Mouse (Mus musculus): ENCODE data around the gene Olfr1305. TPM values are rescaled to one million over a fixed set of nuclear protein-coding genes. Genes with fewer than 3 reads are reported as not detected.

Olfr1305 gene
- not detected in 2 replicates for polyA plus RNA-seq (2012; rRNA removed)

DNA sequence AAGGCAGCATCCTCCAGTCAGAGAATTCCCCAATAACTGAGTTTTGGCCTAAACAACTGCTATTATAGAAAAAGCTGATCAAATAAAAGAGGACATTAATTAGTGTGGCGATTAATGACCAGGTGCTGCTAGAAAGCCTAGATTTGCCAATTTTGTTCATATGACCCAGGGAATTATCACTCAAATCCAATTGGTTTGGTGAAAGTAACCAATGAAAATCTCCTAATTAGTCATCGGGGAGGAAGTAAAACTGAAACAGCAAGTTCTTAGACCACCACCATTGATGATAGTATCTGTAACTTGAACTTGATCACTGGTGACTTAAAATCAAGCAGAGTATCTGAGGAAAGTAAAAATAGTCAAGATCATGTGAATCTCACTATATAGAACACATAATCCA is at the start of gene Olfr1305:
Gene Olfr1305 (minus strand): TSS at position 101 of the 400 bp plus-strand sequence.
- TF ChIP-seq CTCF (IDR thresholded peaks at IDR 0.05; ENCODE audit: insufficient read depth, low read length) (no peak), POLR2A (IDR thresholded peaks at IDR 0.05; ENCODE audit: borderline replicate concordance, extremely low read depth, low read depth, low read length) (no peak)
- Histone ChIP-seq H3K4me1 (ENCODE audit: control insufficient read depth, insufficient read depth, low read length) (no peaks in the 10 kb centered on the region), H3K4me3 (replicated peaks; ENCODE audit: extremely low read depth, low read depth, low read length) (no peak within 1 kb of the TSS)
- WGBS, result 86% methylated on average over 2 of the region's 2 CpGs
- no peak for DNase-seq

DNA sequence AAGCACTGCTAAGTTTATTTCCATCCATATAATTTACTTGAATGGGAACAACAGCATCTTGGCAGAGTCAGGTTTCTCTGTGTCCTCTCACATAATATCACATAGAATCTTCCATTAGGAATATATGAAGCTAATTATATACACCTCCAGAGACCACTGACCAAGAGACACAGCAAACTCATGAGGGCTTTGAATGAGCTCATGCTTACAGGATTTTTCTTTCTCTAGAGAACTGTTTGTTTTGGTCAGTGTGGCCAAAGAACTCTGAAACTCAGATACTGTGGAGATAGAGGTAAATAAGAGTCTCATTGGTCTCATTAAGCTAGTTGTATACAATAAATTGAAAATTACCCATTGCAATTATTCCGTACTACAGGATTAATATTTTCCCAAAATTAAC is 39.2 kb upstream of the Olfr1305 start, which contains the start of gene Olfr1306:
Gene Olfr1306 (minus strand): TSS at position 101 of the 400 bp plus-strand sequence.
- TF ChIP-seq CTCF (IDR thresholded peaks at IDR 0.05; ENCODE audit: insufficient read depth, low read length) (no peak), POLR2A (IDR thresholded peaks at IDR 0.05; ENCODE audit: borderline replicate concordance, extremely low read depth, low read depth, low read length) (no peak)
- 83% methylated on average over 1 of the region's 1 CpGs for WGBS
- DNase-seq, result no peak
- Histone ChIP-seq H3K4me1 (ENCODE audit: control insufficient read depth, insufficient read depth, low read length) (no peaks in the 10 kb centered on the region), H3K4me3 (replicated peaks; ENCODE audit: extremely low read depth, low read depth, low read length) (no peak within 1 kb of the TSS)

DNA sequence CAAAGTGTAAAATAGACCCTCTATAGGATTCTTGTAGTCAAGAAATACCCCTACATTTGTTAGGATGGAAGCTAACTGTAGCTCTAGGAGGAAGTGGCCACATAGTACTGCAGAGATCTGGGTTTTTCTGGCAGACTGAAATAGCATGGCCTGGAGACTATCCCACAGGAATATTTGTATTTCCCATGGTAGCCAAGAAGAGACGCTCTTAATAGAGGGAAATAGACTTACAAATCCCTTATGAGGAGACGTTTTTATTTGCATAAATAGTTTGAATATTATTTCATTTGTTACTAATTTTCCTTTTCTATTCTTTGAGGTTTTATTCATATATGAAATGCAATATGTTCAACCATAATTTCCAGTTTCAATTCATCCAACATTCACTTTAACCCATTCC is 56.7 kb downstream of the Olfr1305 start, which contains the start of gene Olfr1303:
Gene Olfr1303 (minus strand): TSS at position 101 of the 400 bp plus-strand sequence.
- no peak for TF ChIP-seq CTCF (IDR thresholded peaks at IDR 0.05; ENCODE audit: insufficient read depth, low read length)
- TF ChIP-seq POLR2A (IDR thresholded peaks at IDR 0.05; ENCODE audit: borderline replicate concordance, extremely low read depth, low read depth, low read length), result no peak
- no peak for DNase-seq
- Histone ChIP-seq H3K4me1 (ENCODE audit: control insufficient read depth, insufficient read depth, low read length) (no peaks in the 10 kb centered on the region), H3K4me3 (replicated peaks; ENCODE audit: extremely low read depth, low read depth, low read length) (no peak within 1 kb of the TSS)
- WGBS, result 72% methylated on average over 2 of the region's 2 CpGs

Other genes starting within 250 kb of the Olfr1305 start
- gene Olfr1298, start 227.9 kb downstream of the Olfr1305 start, polyA plus RNA-seq (2012; rRNA removed), result not detected in 2 replicates
- not detected in 2 replicates for gene Olfr1299, start 215.7 kb downstream of the Olfr1305 start, polyA plus RNA-seq (2012; rRNA removed)
- gene Olfr1301, start 126.1 kb downstream of the Olfr1305 start, polyA plus RNA-seq (2012; rRNA removed), result not detected in 2 replicates
- not detected in 2 replicates for gene Olfr1302, start 99.7 kb downstream of the Olfr1305 start, polyA plus RNA-seq (2012; rRNA removed)
- gene Olfr1303, start 56.8 kb downstream of the Olfr1305 start, polyA plus RNA-seq (2012; rRNA removed), result not detected in 2 replicates
- gene Olfr1306, start 39.1 kb upstream of the Olfr1305 start, polyA plus RNA-seq (2012; rRNA removed), result not detected in 2 replicates
- not detected in 2 replicates for gene Olfr1307, start 72.3 kb upstream of the Olfr1305 start, polyA plus RNA-seq (2012; rRNA removed)
- not detected in 2 replicates for gene Olfr1308, start 87.8 kb upstream of the Olfr1305 start, polyA plus RNA-seq (2012; rRNA removed)
- not detected in 2 replicates for gene Olfr1309, start 113.1 kb upstream of the Olfr1305 start, polyA plus RNA-seq (2012; rRNA removed)
- not detected in 2 replicates for gene Olfr1310, start 135.6 kb upstream of the Olfr1305 start, polyA plus RNA-seq (2012; rRNA removed)
- gene Olfr1311, start 147.3 kb upstream of the Olfr1305 start, polyA plus RNA-seq (2012; rRNA removed), result not detected in 2 replicates
- gene Olfr1312, start 173.1 kb upstream of the Olfr1305 start, polyA plus RNA-seq (2012; rRNA removed), result not detected in 2 replicates
- not detected in 2 replicates for gene Olfr1313, start 200.7 kb upstream of the Olfr1305 start, polyA plus RNA-seq (2012; rRNA removed)
- not detected in 2 replicates for gene Olfr1314, start 219.6 kb upstream of the Olfr1305 start, polyA plus RNA-seq (2012; rRNA removed)
- not detected in 2 replicates for gene Olfr1315-ps1, start 238.3 kb upstream of the Olfr1305 start, polyA plus RNA-seq (2012; rRNA removed)

All from lung, adult 2 months (tissue).